Mouse (Mus musculus) right cerebral cortex, postnatal 36 days (tissue): ENCODE data around the gene Hmcn1.

Source experiments
- DNase-seq, 2 experiments: peaks; one replicate each; pipeline ENCODE4 v3.0.0; 2022; ENCODE audit warnings: low spot score in 2 of 2, mixed read lengths in 1 of 2

Gene Hmcn1

GRCm38 (mm10) chr1:150877920-150878319 is 115.3 kb downstream of the Hmcn1 start:
- no peak for DNase-seq

DNA sequence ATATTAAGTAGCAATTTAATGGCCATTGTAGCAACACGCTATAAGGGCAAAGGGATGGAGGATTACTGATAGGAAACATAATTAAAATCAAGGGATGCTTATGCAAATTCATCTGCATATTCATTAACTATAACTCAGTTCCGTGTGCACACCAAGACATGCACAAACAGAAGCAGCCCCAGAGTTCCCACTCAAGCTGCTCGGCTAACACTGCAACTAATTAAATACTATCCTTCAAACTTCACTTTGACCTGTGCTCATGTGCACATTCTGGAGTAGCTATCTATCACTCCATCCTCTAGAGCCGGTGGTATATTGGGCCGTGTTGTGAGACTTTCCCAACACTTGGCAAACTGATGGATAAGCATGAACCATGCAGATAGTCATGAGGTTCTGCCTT is 119.2 kb downstream of the Hmcn1 start:
- DNase-seq: no peak

- DNase-seq: no peak
These were observed 120.0 kb downstream of the Hmcn1 start for GRCm38 (mm10) chr1:150873231-150873630.

DNA sequence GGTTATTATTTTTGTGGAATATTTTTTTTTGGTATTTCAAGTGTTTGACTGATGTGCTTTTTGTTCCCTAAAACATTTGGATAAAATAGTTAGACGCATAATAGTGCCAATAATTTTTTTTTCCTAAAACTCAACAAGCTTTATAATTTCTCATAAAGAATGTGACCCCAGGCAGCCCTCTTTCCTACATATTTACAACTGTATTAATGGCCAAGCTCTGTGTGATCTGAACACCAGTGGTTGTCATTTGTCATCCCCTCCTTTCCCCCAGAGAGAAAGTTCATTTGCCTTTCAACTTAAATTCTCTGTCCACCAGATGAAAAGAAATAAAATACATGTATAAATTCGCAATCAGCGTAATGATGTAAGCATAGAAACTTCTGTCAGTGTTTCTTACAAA is 121.1 kb downstream of the Hmcn1 start:
- no peak for DNase-seq

DNA sequence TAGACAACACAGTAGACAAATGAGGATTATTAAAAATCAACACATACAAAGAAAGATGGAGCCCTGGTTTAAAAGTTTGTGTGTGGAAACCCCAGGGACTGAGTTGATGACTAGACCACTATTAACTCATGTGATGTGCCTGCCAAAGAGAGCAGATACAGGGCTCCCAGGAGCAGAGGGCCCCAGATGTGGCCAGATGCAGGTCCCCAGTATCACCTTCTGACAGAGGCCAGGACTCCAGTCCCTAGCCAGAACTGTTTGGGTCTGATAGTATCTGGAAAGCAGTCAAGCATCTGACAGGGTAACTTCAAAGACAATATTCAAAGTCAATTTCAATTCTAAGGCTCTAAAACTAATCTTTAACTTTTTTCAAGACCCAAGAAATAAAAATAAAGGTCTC is 124.0 kb downstream of the Hmcn1 start:
- DNase-seq: no peak

GRCm38 (mm10) chr1:150866615-150867014 is 126.6 kb downstream of the Hmcn1 start:
- DNase-seq: no peak

DNA sequence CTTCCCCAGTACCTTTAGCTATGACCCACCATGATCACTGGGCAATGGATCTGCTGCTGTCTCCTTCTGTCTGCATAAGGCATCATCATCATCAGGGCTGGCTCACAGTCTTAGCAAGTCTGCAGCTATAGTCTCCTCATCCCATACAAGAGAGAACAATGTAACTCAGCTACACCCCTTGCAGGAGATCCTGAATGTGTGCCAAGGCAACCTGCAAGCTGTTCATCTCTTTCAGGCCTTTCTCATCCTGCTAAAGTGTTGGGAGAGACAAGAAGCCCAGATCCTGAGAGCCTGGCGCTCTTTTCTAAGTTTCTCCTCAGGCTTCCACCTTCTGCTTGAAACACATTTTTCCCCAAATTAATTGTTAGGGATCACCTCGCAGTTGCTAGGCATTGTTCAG is 135.5 kb downstream of the Hmcn1 start:
- no peak for DNase-seq

DNA sequence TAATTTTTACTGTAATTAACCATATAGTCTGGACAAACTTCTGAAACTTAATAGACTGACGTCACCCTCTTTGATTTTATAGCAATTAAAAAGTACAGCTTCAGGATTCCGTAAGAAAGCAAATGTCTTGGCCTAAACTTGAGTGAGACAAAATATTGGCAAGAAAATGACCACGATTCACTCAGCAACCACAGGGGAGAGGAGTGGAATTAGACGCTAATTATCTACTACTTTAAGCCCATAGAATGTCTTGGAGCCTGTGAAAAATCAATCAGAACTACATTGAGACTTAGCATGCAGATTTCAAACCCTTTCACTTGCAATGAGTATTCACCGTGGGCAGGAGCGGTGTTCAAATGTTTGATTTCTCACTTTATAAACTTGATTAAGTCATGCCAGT is 159.8 kb downstream of the Hmcn1 start:
- no peak for DNase-seq

DNA sequence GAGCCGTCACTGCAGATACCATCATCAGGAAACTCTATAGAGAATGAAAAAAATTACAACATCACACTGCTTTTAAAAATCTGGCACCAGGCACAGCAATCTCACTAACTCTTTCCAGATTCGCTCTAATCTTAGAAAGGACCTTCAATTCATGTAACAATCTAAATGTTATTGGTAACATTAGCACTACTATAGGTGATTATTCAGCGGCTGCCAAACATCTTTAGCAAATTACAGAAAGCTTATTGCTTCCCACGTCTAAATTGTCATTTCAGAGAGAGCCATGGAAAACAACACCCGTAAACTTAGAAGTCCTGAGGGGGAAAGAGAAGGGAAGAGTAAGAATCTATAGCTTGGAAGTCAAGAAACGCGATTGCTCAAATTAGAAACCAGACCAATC is 163.4 kb downstream of the Hmcn1 start:
- no peak for DNase-seq

- DNase-seq: no peak
These were observed 166.1 kb downstream of the Hmcn1 start for GRCm38 (mm10) chr1:150827169-150827568.

GRCm38 (mm10) chr1:150824334-150825005 is 168.8 kb downstream of the Hmcn1 start:
- no peak for DNase-seq

- no peak for DNase-seq
These were observed 177.0 kb downstream of the Hmcn1 start for GRCm38 (mm10) chr1:150816035-150816807.

- no peak for DNase-seq
These were observed 178.3 kb downstream of the Hmcn1 start for GRCm38 (mm10) chr1:150814917-150815316.

DNA sequence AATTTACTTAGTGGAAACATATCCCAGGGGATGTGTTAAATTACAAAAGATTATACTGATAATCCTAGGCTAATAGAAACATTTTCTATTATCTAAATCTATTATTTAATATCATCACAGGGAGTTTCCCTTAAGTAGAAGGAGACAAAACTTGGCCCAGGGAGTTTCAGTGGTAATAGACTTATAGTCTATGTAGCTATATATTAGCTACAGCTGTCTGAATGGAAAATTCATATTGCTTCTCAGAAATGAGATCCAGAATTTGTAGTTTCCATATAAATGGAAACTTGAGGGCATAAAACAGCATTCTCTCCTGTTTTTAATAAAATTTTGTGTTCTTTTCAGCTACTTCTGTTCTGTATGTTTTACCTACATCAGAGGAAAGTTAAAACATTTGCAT is 179.9 kb downstream of the Hmcn1 start:
- no peak for DNase-seq

GRCm38 (mm10) chr1:150806864-150807263 is 186.4 kb downstream of the Hmcn1 start:
- no peak for DNase-seq

DNA sequence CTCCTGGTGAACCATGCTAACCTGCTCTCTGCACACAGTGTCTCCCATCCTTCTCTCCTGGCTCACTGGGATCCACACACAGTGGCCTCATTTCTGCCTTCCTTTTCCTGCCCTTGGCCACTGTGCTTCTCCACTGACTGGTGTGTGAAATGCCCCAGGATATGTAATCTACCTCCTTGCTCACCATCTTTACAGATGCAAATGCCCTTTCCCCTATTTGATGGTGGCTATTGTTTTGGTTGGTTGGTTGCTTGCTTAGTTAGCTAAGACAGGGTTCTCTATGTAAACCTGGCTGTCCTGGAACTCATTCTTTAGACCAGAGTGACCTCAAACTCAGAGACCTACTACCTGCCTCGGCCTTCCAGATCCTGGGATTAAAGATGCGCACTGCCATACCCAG is 187.8 kb downstream of the Hmcn1 start:
- no peak for DNase-seq

DNA sequence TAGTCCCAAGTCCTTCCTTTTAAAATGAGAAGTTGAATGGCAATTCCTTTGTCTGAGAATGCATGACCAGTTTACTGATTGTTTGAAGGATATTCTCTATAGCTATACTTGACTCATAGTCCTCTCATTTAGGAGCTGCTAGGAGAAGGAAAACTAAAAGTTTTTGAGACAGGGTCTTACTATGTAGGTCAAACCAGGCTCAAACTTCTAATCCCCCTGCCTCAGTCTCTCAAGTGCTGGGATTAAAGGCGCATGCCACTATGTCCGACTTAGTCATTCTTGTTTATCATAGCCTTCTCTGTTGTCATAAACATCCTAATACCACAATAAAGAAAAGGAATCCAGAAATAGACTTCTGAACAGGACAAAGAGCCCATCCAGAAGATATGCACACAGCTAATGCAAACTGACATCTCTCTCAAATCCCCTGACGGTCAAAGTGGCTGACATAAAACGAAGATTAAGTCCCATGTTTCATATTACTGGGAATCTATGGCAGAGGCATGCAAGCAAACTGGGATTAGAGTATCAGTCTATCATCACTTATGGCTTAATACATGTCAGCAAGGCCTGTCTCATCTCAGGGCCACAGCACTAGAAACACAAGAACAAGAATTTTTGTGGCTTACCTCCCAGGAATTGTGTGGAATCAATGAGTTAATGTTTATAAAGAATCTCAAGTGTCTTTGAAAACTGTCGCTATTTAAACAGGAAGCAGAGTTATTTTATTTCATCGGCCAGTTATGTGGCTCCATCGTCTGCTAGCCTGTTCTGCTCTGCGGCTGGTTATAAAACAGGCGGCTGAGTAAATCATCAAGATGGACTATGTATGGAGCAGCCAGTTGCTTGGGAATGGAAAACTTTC is 188.8 kb downstream of the Hmcn1 start:
- DNase-seq: no peak

DNA sequence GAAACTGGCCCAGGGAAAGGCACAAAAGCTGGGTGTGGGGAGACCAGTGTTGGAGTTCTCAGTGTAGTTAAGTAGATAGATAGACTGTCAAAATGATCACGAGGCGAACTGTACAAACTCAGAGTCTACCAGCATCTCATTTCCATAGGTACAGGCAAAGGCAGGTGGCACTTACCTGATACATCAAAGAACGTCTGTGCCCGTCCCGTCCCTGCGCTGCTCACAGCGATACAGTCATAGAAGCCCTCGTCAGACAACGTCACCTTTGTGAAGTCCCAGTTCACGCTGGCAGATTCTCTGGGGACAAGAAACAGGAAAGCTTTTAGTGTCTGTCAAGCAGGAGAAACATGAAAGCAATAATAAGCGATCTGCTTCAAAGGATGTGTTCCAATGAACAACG is 190.6 kb downstream of the Hmcn1 start:
- DNase-seq: no peak

GRCm38 (mm10) chr1:150800611-150801263 is 192.5 kb downstream of the Hmcn1 start:
- no peak for DNase-seq

GRCm38 (mm10) chr1:150798651-150799050 is 194.6 kb downstream of the Hmcn1 start:
- no peak for DNase-seq

DNA sequence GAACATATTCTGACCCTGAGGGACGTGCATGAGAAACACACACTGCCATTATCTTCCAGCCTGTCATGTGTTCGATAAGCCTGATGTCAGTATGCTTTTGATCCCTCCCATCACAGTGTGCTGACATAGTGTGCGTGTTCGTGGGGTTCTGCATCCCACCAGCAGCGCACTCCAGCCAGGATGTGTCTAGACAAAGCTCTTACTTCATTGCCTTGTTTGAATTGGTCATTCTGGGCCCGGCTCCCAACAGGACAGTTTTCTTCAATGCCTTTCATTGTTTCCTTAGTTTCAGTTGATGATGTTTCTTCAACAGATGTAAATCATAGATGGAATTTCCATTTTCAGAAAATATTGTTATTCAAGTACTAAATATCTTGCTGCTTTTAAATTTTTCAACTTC is 206.5 kb downstream of the Hmcn1 start:
- DNase-seq: no peak
